Mouse (Mus musculus) heart, adult 2 months (tissue): ENCODE results near the gene Phgdh.

ENCODE experiments used
- CTCF ChIP-seq: fragments of 200-600 bp; IDR thresholded peaks from 2 replicates; pipeline ENCODE4 v1.8.1; 2022; ENCODE audit warnings: antibody characterized with exemption, mild to moderate bottlenecking, moderate library complexity
- POLR2A ChIP-seq: fragments of 200-500 bp; IDR thresholded peaks from 2 replicates; pipeline ENCODE4 v1.6.1; 2011; ENCODE audit warnings: mild to moderate bottlenecking, low read depth, low read length, control low read depth; ENCODE audit not compliant: insufficient read depth

DNA sequence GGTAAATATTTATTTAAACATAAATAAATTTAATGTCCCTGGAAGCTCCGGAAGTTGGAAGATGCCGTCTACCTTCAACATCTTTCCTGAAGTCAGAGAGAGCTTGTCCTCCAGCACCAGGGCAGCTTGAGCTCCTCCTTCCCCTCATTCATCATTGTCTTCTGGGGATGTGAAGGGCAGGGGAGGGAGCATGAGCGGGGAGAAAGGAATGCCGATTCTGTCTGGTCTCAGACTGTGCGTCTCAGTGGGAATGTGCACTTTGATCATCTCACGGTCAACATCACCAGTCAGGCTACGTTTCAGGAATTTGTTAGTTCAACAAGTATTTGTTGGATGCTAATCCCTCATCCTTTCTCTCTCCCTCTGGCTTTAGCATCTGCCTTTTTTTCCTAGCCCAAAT is 39.4 kb upstream of the Phgdh start:
- TF ChIP-seq POLR2A: no peak
- TF ChIP-seq CTCF: no peak
